Mouse (Mus musculus) CH12.LX (cell line): ENCODE measurements around the gene Rbp1. TPM values are rescaled to one million over a fixed set of nuclear protein-coding genes. Genes with fewer than 3 reads are reported as not detected.

Experiments used
- DNase-seq: peaks from one replicate; pipeline ENCODE4 v3.0.0-alpha.2; 2013; ENCODE audit errors: extremely low read depth
- H3K27ac ChIP-seq: 2 replicates; pipeline ENCODE4 v1.5.1; 2012; ENCODE audit warnings: low read depth, mild to moderate bottlenecking, control low read depth, moderate library complexity; ENCODE audit not compliant: insufficient read depth
- H3K27me3 ChIP-seq: replicated peaks from 2 replicates; pipeline ENCODE3; 2012; ENCODE audit warnings: inconsistent platforms
- H3K36me3 ChIP-seq, 2 experiments: replicated peaks in 1 of 2; 2 replicates each; pipeline versions ENCODE3 to v1.6.1; 2012; ENCODE audit warnings: inconsistent platforms in 1 of 2, low read length in 1 of 2, mild to moderate bottlenecking in 1 of 2, mixed read lengths in 1 of 2, moderate library complexity in 1 of 2; ENCODE audit not compliant: control insufficient read depth in 1 of 2, insufficient read depth in 1 of 2
- H3K4me1 ChIP-seq, 2 experiments: 2 replicates each; pipeline ENCODE4 v1.6.1; 2012; ENCODE audit warnings: inconsistent platforms in 1 of 2, moderate library complexity in 1 of 2; ENCODE audit not compliant: insufficient read depth in 2 of 2, control insufficient read depth in 1 of 2
- H3K4me2 ChIP-seq: 2 replicates; pipeline ENCODE4 v1.6.1; 2012; ENCODE audit warnings: low read depth, mild to moderate bottlenecking, control low read depth; ENCODE audit not compliant: poor library complexity, insufficient read depth, severe bottlenecking
- H3K4me3 ChIP-seq, 3 experiments: fragments of 150-350 bp in 1 of 3; sonication (generic) in 1 of 3; replicated peaks in 1 of 3; 2 replicates each; pipeline versions ENCODE3 to v1.5.1; 2011 to 2012; ENCODE audit warnings: low read depth in 2 of 3, low read length in 2 of 3, mild to moderate bottlenecking in 2 of 3, moderate library complexity in 2 of 3, control low read depth in 1 of 3, improper control_type of control experiment in 1 of 3, inconsistent platforms in 1 of 3, mixed read lengths in 1 of 3; ENCODE audit not compliant: poor library complexity in 1 of 3
- H3K79me2 ChIP-seq: replicated peaks from 2 replicates; pipeline ENCODE4 v1.6.1; 2012; ENCODE audit warnings: mild to moderate bottlenecking, moderate library complexity; ENCODE audit not compliant: control insufficient read depth, poor library complexity, insufficient read depth, severe bottlenecking; ENCODE audit errors: extremely low read depth
- H3K9ac ChIP-seq: 2 replicates; pipeline ENCODE4 v1.6.1; 2012; ENCODE audit warnings: low read depth, mild to moderate bottlenecking, control low read depth, moderate library complexity; ENCODE audit not compliant: insufficient read depth
- H3K9me3 ChIP-seq: replicated peaks from 2 replicates; pipeline ENCODE3; 2012; ENCODE audit warnings: low read length, inconsistent platforms, mixed read lengths
- BHLHE40 ChIP-seq: IDR thresholded peaks from 2 replicates; pipeline ENCODE4 v1.6.1; 2011; ENCODE audit warnings: mild to moderate bottlenecking, low read depth, low read length, improper control_type of control experiment
- CHD1 ChIP-seq: IDR thresholded peaks from 2 replicates; pipeline ENCODE4 v1.6.1; 2012; ENCODE audit warnings: low read depth, low read length, improper control_type of control experiment, inconsistent platforms
- CHD2 ChIP-seq: IDR thresholded peaks from 2 replicates; pipeline ENCODE4 v1.6.1; 2011; ENCODE audit warnings: low read length, improper control_type of control experiment
- CTCF ChIP-seq, 2 experiments: IDR thresholded peaks in 1 of 2; conservative IDR thresholded peaks in 1 of 2; 2 replicates each; pipeline ENCODE4 v1.5.1; 2011 to 2012; ENCODE audit warnings: low read depth in 2 of 2, low read length in 2 of 2, improper control_type of control experiment in 1 of 2, inconsistent platforms in 1 of 2, mild to moderate bottlenecking in 1 of 2, moderate library complexity in 1 of 2
- E2F4 ChIP-seq: IDR thresholded peaks from 2 replicates; pipeline ENCODE4 v1.6.1; 2011; ENCODE audit warnings: low read depth, low read length, improper control_type of control experiment; ENCODE audit not compliant: insufficient replicate concordance
- ETS1 ChIP-seq: conservative IDR thresholded peaks from 2 replicates; pipeline ENCODE4 v1.6.1; 2012; ENCODE audit warnings: low read depth, mild to moderate bottlenecking, inconsistent platforms, low read length, improper control_type of control experiment, moderate library complexity
- HCFC1 ChIP-seq: IDR thresholded peaks from 2 replicates; pipeline ENCODE4 v1.6.1; 2012; ENCODE audit warnings: low read depth, mild to moderate bottlenecking, inconsistent platforms, low read length, improper control_type of control experiment
- JUN ChIP-seq: IDR thresholded peaks from 2 replicates; pipeline ENCODE4 v1.6.1; 2011; ENCODE audit warnings: low read depth, mild to moderate bottlenecking, low read length, improper control_type of control experiment, moderate library complexity; ENCODE audit not compliant: insufficient read depth
- KAT2A ChIP-seq: IDR thresholded peaks from 2 replicates; pipeline ENCODE4 v1.6.1; 2012; ENCODE audit warnings: low read length, improper control_type of control experiment, inconsistent platforms; ENCODE audit not compliant: insufficient replicate concordance
- MAFK ChIP-seq: IDR thresholded peaks from 2 replicates; pipeline ENCODE4 v1.6.1; 2011; ENCODE audit warnings: low read length, improper control_type of control experiment; ENCODE audit not compliant: insufficient replicate concordance
- MXI1 ChIP-seq: IDR thresholded peaks from 2 replicates; pipeline ENCODE4 v1.6.1; 2011; ENCODE audit warnings: mild to moderate bottlenecking, low read depth, low read length, improper control_type of control experiment
- MYC ChIP-seq: IDR thresholded peaks from 2 replicates; pipeline ENCODE4 v1.6.1; 2011; ENCODE audit warnings: low read depth, mild to moderate bottlenecking, improper control_type of control experiment, low read length
- NELFE ChIP-seq: IDR thresholded peaks from 2 replicates; pipeline ENCODE4 v1.6.1; 2011; ENCODE audit warnings: low read depth, low read length, improper control_type of control experiment
- PAX5 ChIP-seq: IDR thresholded peaks from 2 replicates; pipeline ENCODE4 v1.6.1; 2012; ENCODE audit warnings: low read length, inconsistent platforms, mixed read lengths
- POLR2A ChIP-seq: IDR thresholded peaks from 2 replicates; pipeline ENCODE4 v1.6.1; 2011; ENCODE audit warnings: low read depth, mild to moderate bottlenecking, improper control_type of control experiment, low read length
- POLR2AphosphoS2 ChIP-seq: IDR thresholded peaks from 2 replicates; pipeline ENCODE4 v1.6.1; 2011; ENCODE audit warnings: low read depth, low read length, improper control_type of control experiment
- RAD21 ChIP-seq: IDR thresholded peaks from 2 replicates; pipeline ENCODE4 v1.6.1; 2011; ENCODE audit warnings: low read depth, mild to moderate bottlenecking, low read length, improper control_type of control experiment, moderate library complexity
- RCOR1 ChIP-seq: conservative IDR thresholded peaks from 2 replicates; pipeline ENCODE4 v1.6.1; 2012; ENCODE audit warnings: low read depth, mild to moderate bottlenecking, inconsistent platforms, low read length, improper control_type of control experiment
- SIN3A ChIP-seq: IDR thresholded peaks from 2 replicates; pipeline ENCODE4 v1.6.1; 2012; ENCODE audit warnings: low read length, improper control_type of control experiment, inconsistent platforms
- SMC3 ChIP-seq: IDR thresholded peaks from 2 replicates; pipeline ENCODE4 v1.6.1; 2011; ENCODE audit warnings: low read depth, low read length, improper control_type of control experiment
- TCF12 ChIP-seq: IDR thresholded peaks from 2 replicates; pipeline ENCODE4 v1.6.1; 2014; ENCODE audit warnings: low read depth, mild to moderate bottlenecking, inconsistent platforms, low read length, improper control_type of control experiment
- UBTF ChIP-seq: IDR thresholded peaks from 2 replicates; pipeline ENCODE4 v1.6.1; 2012; ENCODE audit warnings: low read depth, mild to moderate bottlenecking, inconsistent platforms, low read length, improper control_type of control experiment, moderate library complexity
- USF2 ChIP-seq: conservative IDR thresholded peaks from 2 replicates; pipeline ENCODE4 v1.6.1; 2011; ENCODE audit warnings: low read depth, low read length, improper control_type of control experiment
- ZC3H11A ChIP-seq: IDR thresholded peaks from 2 replicates; pipeline ENCODE4 v1.6.1; 2012; ENCODE audit warnings: low read depth, mild to moderate bottlenecking, inconsistent platforms, low read length, improper control_type of control experiment
- ZKSCAN1 ChIP-seq: IDR thresholded peaks from 2 replicates; pipeline ENCODE4 v1.6.1; 2012; ENCODE audit warnings: low read depth, inconsistent platforms, low read length, improper control_type of control experiment, borderline replicate concordance
- ZNF384 ChIP-seq: IDR thresholded peaks from 2 replicates; pipeline ENCODE4 v1.6.1; 2012; ENCODE audit warnings: low read depth, low read length, improper control_type of control experiment, inconsistent platforms
- dilution Hi-C: fragments of 300-500 bp; cut with MboI; formaldehyde crosslinking; loops from 2 replicates; pipeline ENCODE4 v1.14.3; 2020; ENCODE audit warnings: low sequenced_read_pairs; ENCODE audit not compliant: extremely low pct_unique_long_range_greater_than_20kb, extremely low pct_ligation_motif_present
- in situ Hi-C: fragments of 300-500 bp; cut with MboI; formaldehyde crosslinking; loops from 3 replicates; pipeline ENCODE4 v1.14.3; 2019; ENCODE audit warnings: low sequenced_read_pairs, low pct_ligation_motif_present, low pct_unique_long_range_greater_than_20kb, mixed read lengths
- polyA plus RNA-seq: library from polyadenylated mRNA; unstranded; fragments of >175 nt; gene quantifications from 2 replicates; pipeline ENCODE4 v1.2.1, GENCODE M21; 2012; ENCODE audit warnings: low read depth; ENCODE audit not compliant: insufficient read length
- total RNA-seq, 2 experiments: library from RNA; depleted of rRNA; stranded (reverse); fragments of 300-350 nt in 1 of 2; fragments of >200 nt in 1 of 2; gene quantifications; 2 replicates each; pipeline ENCODE4 v1.2.3; 2012 to 2014

Gene Rbp1
- total and polyA plus RNA-seq, 3 experiments, result 0.04 TPM; not detected in 2

GRCm38 (mm10) chr9:98428783-98429182 lies 6.0 kb downstream of the Rbp1 start:
- no peaks in the 10 kb centered on the region for H3K79me2 ChIP-seq
- DNase-seq, result no peak
- H3K27ac ChIP-seq, result no peak overlapping the region
- no peak overlapping the region for H3K9ac ChIP-seq
- no peak for TF ChIP-seq ETS1
- TF ChIP-seq CHD2, result no peak
- no peak for TF ChIP-seq NELFE
- no peak for TF ChIP-seq SMC3
- TF ChIP-seq JUN, result no peak
- no peak for TF ChIP-seq ZKSCAN1
- no peak for TF ChIP-seq UBTF
- no peak for TF ChIP-seq RAD21
- no peak for TF ChIP-seq CTCF (conservative IDR thresholded peaks at IDR 0.05 in 1 of 2, IDR thresholded peaks at IDR 0.05 in 1 of 2; ENCODE audit: low read depth in 2 of 2, low read length in 2 of 2)
- no peak for TF ChIP-seq KAT2A
- TF ChIP-seq MXI1, result no peak
- TF ChIP-seq RCOR1, result no peak
- TF ChIP-seq POLR2AphosphoS2, result no peak
- TF ChIP-seq MAFK, result no peak
- H3K9me3 ChIP-seq, result no peaks in the 10 kb centered on the region
- no peak overlapping the region for H3K4me2 ChIP-seq
- H3K4me3 ChIP-seq, result no peak overlapping the region
- in situ Hi-C loops, result no loop called here
- no peaks in the 10 kb centered on the region for H3K36me3 ChIP-seq
- dilution Hi-C loops, result no loop called here
- peaks cover 8% of the 10 kb centered on the region for H3K27me3 ChIP-seq
- peaks cover 0 to 5% of the 10 kb centered on the region in 2 experiments; a peak in 1 of 4 replicates for H3K4me1 ChIP-seq

GRCm38 (mm10) chr9:98429806-98430205 lies 7.0 kb downstream of the Rbp1 start:
- in situ Hi-C loops, result no loop called here
- TF ChIP-seq NELFE (no peak), ZC3H11A (no peak), PAX5 (no peak), JUN (no peak), TCF12 (no peak), E2F4 (no peak), BHLHE40 (no peak), POLR2A (no peak), CHD2 (no peak), ZKSCAN1 (no peak), USF2 (no peak), ZNF384 (no peak), HCFC1 (no peak), POLR2AphosphoS2 (no peak), SIN3A (no peak), CHD1 (no peak), CTCF (conservative IDR thresholded peaks at IDR 0.05 in 1 of 2, IDR thresholded peaks at IDR 0.05 in 1 of 2; ENCODE audit: low read depth in 2 of 2, low read length in 2 of 2) (no peak), MYC (no peak), MXI1 (no peak)
- Histone ChIP-seq H3K36me3 (no peaks in the 10 kb centered on the region), H3K4me3 (no peak overlapping the region), H3K4me1 (peaks cover 0 to 5% of the 10 kb centered on the region in 2 experiments; a peak in 1 of 4 replicates), H3K9me3 (no peaks in the 10 kb centered on the region), H3K9ac (no peak overlapping the region), H3K27ac (no peak overlapping the region), H3K4me2 (no peak overlapping the region), H3K79me2 (no peaks in the 10 kb centered on the region), H3K27me3 (peaks cover 11% of the 10 kb centered on the region)
- dilution Hi-C loops, result no loop called here
- DNase-seq, result no peak
